Mouse (Mus musculus) CD4-positive, CD25-positive, alpha-beta regulatory T cell (primary cell): Measurements from ENCODE around the gene Dact1. TPM values are rescaled to one million over a fixed set of nuclear protein-coding genes. Genes with fewer than 3 reads are reported as not detected.

Source experiments
- polyA plus RNA-seq: library from polyadenylated mRNA; unstranded; fragments of 100-300 nt; shearing (Covaris generic); gene quantifications from one replicate; pipeline ENCODE4 v1.2.1, GENCODE M21; 2017

Gene Dact1
- polyA plus RNA-seq = 0.12 TPM

DNA sequence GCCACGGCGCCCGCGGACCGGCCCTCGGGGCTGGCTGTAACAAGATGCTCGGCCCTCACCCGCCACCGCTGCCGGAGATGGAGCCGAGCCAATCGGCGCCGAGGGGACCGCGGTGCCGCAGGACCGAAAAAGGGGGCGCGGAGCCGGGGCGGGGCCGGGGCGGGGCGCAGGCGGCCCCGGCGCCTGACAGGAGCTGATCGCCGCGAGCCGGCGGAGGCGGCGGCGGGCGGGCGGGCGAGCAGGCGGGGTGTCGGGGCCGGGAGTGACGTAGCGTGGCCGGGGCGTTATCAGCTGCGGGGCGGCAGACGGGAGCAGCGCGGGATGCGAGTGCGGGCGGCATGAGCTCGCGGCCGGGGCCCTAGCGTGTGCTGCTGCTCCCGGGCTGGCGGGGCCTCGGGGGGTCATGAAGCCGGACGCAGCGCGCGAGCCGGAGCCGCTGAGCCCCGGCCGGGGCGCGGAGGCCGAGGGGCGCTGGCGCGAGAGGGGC, at the start of gene Dact1:
TSS of gene Dact1 (plus strand) at position 304 of the 487 bp plus-strand sequence.

Other genes starting within 250 kb of the Dact1 start
- not detected for gene Tomm20l, start 198.5 kb upstream of the Dact1 start, polyA plus RNA-seq
- 59.3 TPM for gene Timm9, start 173.2 kb upstream of the Dact1 start, polyA plus RNA-seq
- 9.8 TPM for gene 2700049A03Rik, start 173.0 kb upstream of the Dact1 start, polyA plus RNA-seq